Mouse (Mus musculus) cerebellum, adult 2 months (tissue): ENCODE measurements around the gene Spesp1. TPM values are rescaled to one million over a fixed set of nuclear protein-coding genes. Genes with fewer than 3 reads are reported as not detected.
A peak's percentile ranks its signal among the peaks of the same experiment; 100 is the strongest.

Experiments
- DNase-seq, 2 experiments: peaks; one replicate each; pipeline ENCODE4 v3.0.0; 2021
- H3K27ac ChIP-seq: fragments of 200-500 bp; 2 replicates; pipeline ENCODE4 v1.5.1; 2012; ENCODE audit warnings: low read length, control low read depth, inconsistent platforms; ENCODE audit not compliant: insufficient read depth
- H3K27me3 ChIP-seq: fragments of 200-500 bp; 2 replicates; pipeline ENCODE4 v1.6.1; 2012; ENCODE audit warnings: inconsistent platforms, mild to moderate bottlenecking, low read length, moderate library complexity; ENCODE audit not compliant: control insufficient read depth, insufficient read depth
- H3K4me1 ChIP-seq: fragments of 200-500 bp; 2 replicates; pipeline ENCODE4 v1.6.1; 2011; ENCODE audit warnings: low read length; ENCODE audit not compliant: control insufficient read depth, insufficient read depth
- H3K4me3 ChIP-seq: fragments of 200-500 bp; replicated peaks from 2 replicates; pipeline ENCODE3; 2011; ENCODE audit warnings: mild to moderate bottlenecking, low read depth, low read length, control low read depth; ENCODE audit not compliant: insufficient read depth
- CTCF ChIP-seq: fragments of 200-500 bp; IDR thresholded peaks from 2 replicates; pipeline ENCODE4 v1.5.1; 2011; ENCODE audit warnings: low read depth, mild to moderate bottlenecking, control low read depth, low read length, moderate library complexity, borderline replicate concordance; ENCODE audit not compliant: insufficient read depth
- POLR2A ChIP-seq: fragments of 200-500 bp; IDR thresholded peaks from 2 replicates; pipeline ENCODE4 v1.6.1; 2011; ENCODE audit warnings: low read length, control low read depth, borderline replicate concordance; ENCODE audit not compliant: insufficient read depth
- WGBS: fragments of 180-500 bp; shearing (Covaris S2); methylation state at CpG from one replicate; pipeline ENCODE4 v1.1.7; 2018; 5-methylcytosine and 5-hydroxymethylcytosine counted together
- polyA plus RNA-seq: library from polyadenylated mRNA; depleted of rRNA; stranded (reverse); fragments of >200 nt; gene quantifications from 2 replicates; pipeline ENCODE4 v1.2.3, GENCODE M21; 2012

Gene Spesp1
- polyA plus RNA-seq, 1 experiment: not detected

- H3K27ac ChIP-seq: no peak overlapping the region
- TF ChIP-seq CTCF (peak; percentile 91), POLR2A (no peak)
- peak; percentile 75 to 81 for DNase-seq
- H3K27me3 ChIP-seq: no peaks in the 10 kb centered on the region
- no peak overlapping the region for H3K4me3 ChIP-seq
- H3K4me1 ChIP-seq: no peaks in the 10 kb centered on the region
- WGBS: 29% methylated on average over 4 of the region's 4 CpGs
Measured at GRCm38 (mm10) chr9:62286967-62287632, 5.1 kb upstream of the Spesp1 start.

GRCm38 (mm10) chr9:62284266-62284665 lies 2.3 kb upstream of the Spesp1 start:
- Histone ChIP-seq H3K4me3 (no peak overlapping the region), H3K27me3 (no peaks in the 10 kb centered on the region), H3K4me1 (no peaks in the 10 kb centered on the region), H3K27ac (no peak overlapping the region)
- no peak for TF ChIP-seq POLR2A
- TF ChIP-seq CTCF: no peak
- peak; percentile 46 to 78 for DNase-seq
- WGBS: 26% methylated on average over 7 of the region's 7 CpGs

- 73% methylated on average over 4 of the region's 4 CpGs for WGBS
- Histone ChIP-seq H3K27me3 (no peaks in the 10 kb centered on the region), H3K27ac (no peak overlapping the region), H3K4me3 (no peak overlapping the region), H3K4me1 (no peaks in the 10 kb centered on the region)
- no peak for TF ChIP-seq POLR2A
- no peak for TF ChIP-seq CTCF
- DNase-seq: no peak
Measured at GRCm38 (mm10) chr9:62276899-62277298, 5.1 kb downstream of the Spesp1 start.

- Histone ChIP-seq H3K27me3 (no peaks in the 10 kb centered on the region), H3K4me3 (no peak overlapping the region), H3K4me1 (no peaks in the 10 kb centered on the region), H3K27ac (no peak overlapping the region)
- no peak for TF ChIP-seq CTCF
- TF ChIP-seq POLR2A: no peak
- DNase-seq: no peak
- 67% methylated on average over 7 of the region's 7 CpGs for WGBS
Measured at GRCm38 (mm10) chr9:62270775-62271399, 11.1 kb downstream of the Spesp1 start.

- TF ChIP-seq POLR2A (no peak), CTCF (no peak)
- WGBS: 90% methylated on average over 1 of the region's 1 CpGs
- Histone ChIP-seq H3K4me3 (no peak overlapping the region), H3K27me3 (no peaks in the 10 kb centered on the region), H3K4me1 (no peaks in the 10 kb centered on the region), H3K27ac (no peak overlapping the region)
- no peak for DNase-seq
Measured at GRCm38 (mm10) chr9:62269161-62269560, 12.8 kb downstream of the Spesp1 start.

- WGBS: 82% methylated on average over 10 of the region's 10 CpGs
- no peaks in the 10 kb centered on the region for H3K4me1 ChIP-seq
- no peak overlapping the region for H3K4me3 ChIP-seq
- TF ChIP-seq CTCF: no peak
- TF ChIP-seq POLR2A: no peak
- no peak overlapping the region for H3K27ac ChIP-seq
- DNase-seq: no peak
- H3K27me3 ChIP-seq: no peaks in the 10 kb centered on the region
Measured at GRCm38 (mm10) chr9:62265278-62265677, 16.7 kb downstream of the Spesp1 start.

- TF ChIP-seq POLR2A (no peak), CTCF (no peak)
- Histone ChIP-seq H3K27ac (no peak overlapping the region), H3K4me1 (no peaks in the 10 kb centered on the region), H3K4me3 (no peak overlapping the region), H3K27me3 (no peaks in the 10 kb centered on the region)
- WGBS: 69% methylated on average over 5 of the region's 5 CpGs
- DNase-seq: no peak
Measured at GRCm38 (mm10) chr9:62263652-62264051, 18.4 kb downstream of the Spesp1 start.

GRCm38 (mm10) chr9:62261406-62261805 lies 20.6 kb downstream of the Spesp1 start:
- Histone ChIP-seq H3K27ac (no peak overlapping the region), H3K4me1 (no peaks in the 10 kb centered on the region), H3K27me3 (no peaks in the 10 kb centered on the region), H3K4me3 (no peak overlapping the region)
- no peak for DNase-seq
- WGBS: 87% methylated on average over 3 of the region's 3 CpGs
- TF ChIP-seq CTCF (no peak), POLR2A (no peak)
